Mouse (Mus musculus): ENCODE measurements around the gene Sh3bgrl. TPM values are rescaled to one million over a fixed set of nuclear protein-coding genes. Genes with fewer than 3 reads are reported as not detected.

The Sh3bgrl gene
- total RNA-seq, 4 experiments from 2014 or later: 26.3 to 36.2 (median 31.2) TPM

- DNase-seq (ENCODE audit: low spot score): peak; percentile 21
These were observed 143.0 kb downstream of the Sh3bgrl start for GRCm38 (mm10) chrX:109238163-109238562.

Other genes with a start within 250 kb of the Sh3bgrl start
- 10 to 100 TPM; 10.9 to 16.3 (median 11.8) TPM for gene Hmgn5, start 82.0 kb upstream of the Sh3bgrl start, total RNA-seq (2022)
- gene Gm6377, start 101.4 kb downstream of the Sh3bgrl start, total RNA-seq (2022): under 1 TPM in 2 of 4 experiments, not detected in 2; 0.11 to 0.19 TPM

Data from heart, adult 8-10 months (tissue).